7 mouse cellular contexts compared by ENCODE assay signal in the genomic region with DNA sequence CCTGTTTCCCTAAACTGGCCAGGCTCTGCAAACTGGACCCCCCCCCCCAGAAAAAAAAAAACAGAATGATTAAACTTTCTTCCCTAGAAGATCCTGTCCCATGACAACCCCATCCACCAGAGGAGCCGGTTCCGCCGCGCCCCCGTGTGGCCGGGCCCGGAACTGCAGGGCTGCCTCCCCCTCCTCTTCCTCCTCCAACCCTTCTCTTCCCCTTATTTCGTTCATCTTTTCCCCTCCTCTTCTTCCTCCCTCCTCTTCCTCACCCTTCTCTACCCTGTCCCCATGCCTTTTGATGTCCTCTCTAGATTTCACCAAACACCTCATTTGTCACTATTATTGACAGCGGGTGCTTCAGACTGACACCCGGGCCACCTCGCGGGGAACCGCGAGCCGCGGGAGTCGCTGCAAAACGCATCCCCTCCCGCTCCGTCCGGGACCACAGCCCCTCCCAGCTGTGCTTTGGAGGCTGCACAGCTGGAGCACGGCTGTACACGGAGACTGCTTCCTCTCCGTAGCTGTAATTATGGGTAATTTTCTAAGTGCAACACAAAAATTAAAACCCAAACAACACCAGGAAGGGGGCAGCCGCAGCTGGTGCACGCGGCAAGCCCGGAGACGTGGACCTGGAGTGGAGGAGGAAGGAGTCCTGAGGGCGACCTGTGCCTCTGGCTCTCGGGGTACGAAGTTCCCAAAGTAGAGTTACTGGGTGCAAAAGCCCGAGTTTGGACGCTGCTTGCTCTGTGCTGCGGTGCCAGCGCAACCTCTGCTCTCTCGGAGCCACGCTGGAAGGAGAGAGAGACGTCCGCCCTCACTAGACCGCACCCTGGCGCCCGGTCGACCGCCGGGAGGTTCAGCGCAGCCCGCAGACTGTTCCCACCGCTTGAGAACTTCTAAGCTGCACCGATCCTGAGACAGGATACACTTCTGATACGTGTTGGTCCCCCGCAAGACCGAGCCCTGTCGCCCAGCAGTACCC. TPM values are rescaled to one million over a fixed set of nuclear protein-coding genes. Genes with fewer than 3 reads are reported as not detected.
DNase-seq lines count a peak whose midpoint lies in the region; ATAC-seq and TF ChIP-seq lines count a peak whose summit lies in the region.

No protein-coding gene starts in this region.

- DNase-seq in T-cell, adult 2 months (ENCODE audit: low spot score) = peak; percentile 77
- peak; percentile 73 for DNase-seq in cerebellum, adult 9-10 months
- peak; percentile 72 for DNase-seq in forebrain, postnatal 0 days
- peak; percentile 62 to 88 for DNase-seq in left cerebral cortex, postnatal 10 days (ENCODE audit: extremely low spot score in 1 of 2, low spot score in 2 of 2)
- peak in 1 of 2 experiments; percentile 79 for DNase-seq in spleen, adult 2 months (ENCODE audit: low read depth in 1 of 2, low spot score in 2 of 2)

- under 1% methylated on average over 54 of the region's 54 CpGs for WGBS in forebrain, postnatal 0 days
- under 1% methylated on average over 51 of the region's 54 CpGs for WGBS in hindbrain, embryonic 12.5 days
- under 1% methylated on average over 54 of the region's 54 CpGs for WGBS in spleen, adult 2 months

- H3K4me3 ChIP-seq in forebrain, postnatal 0 days (ENCODE audit: low read depth, low read length) = peak overlapping the region; percentile 34
- H3K4me3 ChIP-seq in hindbrain, embryonic 12.5 days = peak overlapping the region; percentile 40
- H3K4me3 ChIP-seq in megakaryocyte, embryonic 14.5 days (replicated peaks) = peak overlapping the region; percentile 95
- H3K4me3 ChIP-seq in spleen, adult 2 months (ENCODE audit: extremely low read depth, insufficient read depth, insufficient read length) = peak overlapping the region; percentile 61

- H3K9ac ChIP-seq in forebrain, postnatal 0 days = peak overlapping the region; percentile 37
- peak overlapping the region; percentile 66 for H3K9ac ChIP-seq in hindbrain, embryonic 12.5 days

- intact Hi-C loops in left cerebral cortex, postnatal 10 days (cut with DNase I) = no loop called here

- peak; percentile 90 for TF ChIP-seq CTCF in forebrain, postnatal 0 days (IDR thresholded peaks at IDR 0.05; ENCODE audit: low read depth)
- peak; percentile 97 for TF ChIP-seq CTCF in spleen, adult 2 months (IDR thresholded peaks at IDR 0.05; ENCODE audit: extremely low read depth, insufficient read depth, insufficient read length, insufficient replicate concordance)

- peak overlapping the region; percentile 89 for H3K4me2 ChIP-seq in forebrain, postnatal 0 days (ENCODE audit: low read depth)
- H3K4me2 ChIP-seq in hindbrain, embryonic 12.5 days (replicated peaks) = peak overlapping the region; percentile 89

- no peaks in the 10 kb centered on the region for H3K36me3 ChIP-seq in forebrain, postnatal 0 days (ENCODE audit: insufficient read depth)
- H3K36me3 ChIP-seq in hindbrain, embryonic 12.5 days = no peaks in the 10 kb centered on the region
- H3K36me3 ChIP-seq in megakaryocyte, embryonic 14.5 days (replicated peaks; ENCODE audit: low read length) = peaks cover 6% of the 10 kb centered on the region
- H3K36me3 ChIP-seq in spleen, adult 2 months (ENCODE audit: control insufficient read depth, insufficient read depth, low read length) = no peaks in the 10 kb centered on the region

- no peak for TF ChIP-seq POLR2A in spleen, adult 2 months (IDR thresholded peaks at IDR 0.05; ENCODE audit: low read depth, low read length)

- H3K4me1 ChIP-seq in forebrain, postnatal 0 days (ENCODE audit: insufficient read depth) = peaks cover 26% of the 10 kb centered on the region
- peaks cover 50% of the 10 kb centered on the region for H3K4me1 ChIP-seq in hindbrain, embryonic 12.5 days
- H3K4me1 ChIP-seq in megakaryocyte, embryonic 14.5 days = peaks cover 83% of the 10 kb centered on the region
- peaks cover 23% of the 10 kb centered on the region for H3K4me1 ChIP-seq in spleen, adult 2 months (ENCODE audit: control insufficient read depth, insufficient read depth, insufficient read length)

- ATAC-seq in forebrain, postnatal 0 days = no peak
- ATAC-seq in hindbrain, embryonic 12.5 days (ENCODE audit: low FRiP score) = peak; percentile 12; the same call in 1 of the 2 replicates

- H3K9me3 ChIP-seq in forebrain, postnatal 0 days (ENCODE audit: low read length) = no peaks in the 10 kb centered on the region
- no peaks in the 10 kb centered on the region for H3K9me3 ChIP-seq in hindbrain, embryonic 12.5 days (replicated peaks)
- H3K9me3 ChIP-seq in megakaryocyte, embryonic 14.5 days = no peaks in the 10 kb centered on the region

- H3K27ac ChIP-seq in forebrain, postnatal 0 days (ENCODE audit: low read depth, low read length) = peak overlapping the region; percentile 58
- peak overlapping the region; percentile 95 for H3K27ac ChIP-seq in hindbrain, embryonic 12.5 days
- peak overlapping the region; percentile 84 for H3K27ac ChIP-seq in spleen, adult 2 months (ENCODE audit: insufficient read depth, low read length)

- peaks cover 14% of the 10 kb centered on the region; the same call in 1 of the 2 replicates for H3K27me3 ChIP-seq in forebrain, postnatal 0 days (ENCODE audit: insufficient read depth, low read length)
- no peaks in the 10 kb centered on the region for H3K27me3 ChIP-seq in hindbrain, embryonic 12.5 days
- no peaks in the 10 kb centered on the region for H3K27me3 ChIP-seq in megakaryocyte, embryonic 14.5 days (replicated peaks)
- H3K27me3 ChIP-seq in spleen, adult 2 months (ENCODE audit: control insufficient read depth, insufficient read depth, low read length) = no peaks in the 10 kb centered on the region

RNA-seq across cellular contexts. Expression of gene Ssbp4, which starts 2.4 kb away (rescaled TPM):
- 197 and 249 TPM in 2 replicates for total RNA-seq in forebrain, postnatal 0 days (2014; rRNA removed)
- 204 and 221 TPM in 2 replicates for polyA plus RNA-seq in forebrain, postnatal 0 days (2015; fragmentation: Nextera tagmentation; extraction: Ambion mirVana)
- 141 and 143 TPM in 2 replicates for polyA plus RNA-seq in hindbrain, embryonic 12.5 days (2016; fragmentation: Nextera tagmentation; extraction: Ambion mirVana)
- 100 to 1,000 TPM; 236 to 250 TPM for total RNA-seq in left cerebral cortex, postnatal 10 days (2021)
- polyA plus RNA-seq in megakaryocyte, embryonic 14.5 days (2012; ENCODE audit: insufficient read depth, low replicate concordance) = 1,561 and 3,509 TPM in 2 replicates
- polyA plus RNA-seq in spleen, adult 2 months (2012; rRNA removed) = 168 and 256 TPM in 2 replicates

RNA-seq across cellular contexts. Expression of gene Lrrc25, which starts 4.9 kb away (rescaled TPM):
- 1.4 and 2.8 TPM in 2 replicates for total RNA-seq in forebrain, postnatal 0 days (2014; rRNA removed)
- 1.2 TPM in 2 replicates for polyA plus RNA-seq in forebrain, postnatal 0 days (2015; fragmentation: Nextera tagmentation; extraction: Ambion mirVana)
- 0.79 and 1.1 TPM in 2 replicates for polyA plus RNA-seq in hindbrain, embryonic 12.5 days (2016; fragmentation: Nextera tagmentation; extraction: Ambion mirVana)
- 1 to 10 TPM in 1 of 2 experiments, under 1 TPM in 1; 0.94 to 1.1 TPM for total RNA-seq in left cerebral cortex, postnatal 10 days (2021)
- 19.0 and 34.7 TPM in 2 replicates for polyA plus RNA-seq in megakaryocyte, embryonic 14.5 days (2012; ENCODE audit: insufficient read depth, low replicate concordance)
- polyA plus RNA-seq in spleen, adult 2 months (2012; rRNA removed) = 41.6 and 53.1 TPM in 2 replicates

RNA-seq across cellular contexts. Expression of gene Isyna1, which starts 16.9 kb away (rescaled TPM):
- total RNA-seq in forebrain, postnatal 0 days (2014; rRNA removed) = 127 and 136 TPM in 2 replicates
- 93.3 and 106 TPM in 2 replicates for polyA plus RNA-seq in forebrain, postnatal 0 days (2015; fragmentation: Nextera tagmentation; extraction: Ambion mirVana)
- polyA plus RNA-seq in hindbrain, embryonic 12.5 days (2016; fragmentation: Nextera tagmentation; extraction: Ambion mirVana) = 128 and 138 TPM in 2 replicates
- 10 to 100 TPM; 46.6 to 53.2 TPM for total RNA-seq in left cerebral cortex, postnatal 10 days (2021)
- 165 and 201 TPM in 2 replicates for polyA plus RNA-seq in megakaryocyte, embryonic 14.5 days (2012; ENCODE audit: insufficient read depth, low replicate concordance)
- polyA plus RNA-seq in spleen, adult 2 months (2012; rRNA removed) = 136 and 189 TPM in 2 replicates

RNA-seq across cellular contexts. Expression of gene Gdf15, which starts 21.2 kb away (rescaled TPM):
- 0.90 TPM in 1 of 2 replicates, not detected in the other for total RNA-seq in forebrain, postnatal 0 days (2014; rRNA removed)
- 0.18 and 0.26 TPM in 2 replicates for polyA plus RNA-seq in forebrain, postnatal 0 days (2015; fragmentation: Nextera tagmentation; extraction: Ambion mirVana)
- polyA plus RNA-seq in hindbrain, embryonic 12.5 days (2016; fragmentation: Nextera tagmentation; extraction: Ambion mirVana) = 0.15 and 0.17 TPM in 2 replicates
- total RNA-seq in left cerebral cortex, postnatal 10 days (2021) = not detected
- polyA plus RNA-seq in megakaryocyte, embryonic 14.5 days (2012; ENCODE audit: insufficient read depth, low replicate concordance) = 2.5 and 4.5 TPM in 2 replicates
- polyA plus RNA-seq in spleen, adult 2 months (2012; rRNA removed) = 5.2 and 6.0 TPM in 2 replicates

RNA-seq across cellular contexts. Expression of gene Pgpep1, which starts 49.1 kb away (rescaled TPM):
- 22.1 and 23.8 TPM in 2 replicates for total RNA-seq in forebrain, postnatal 0 days (2014; rRNA removed)
- 22.1 and 26.1 TPM in 2 replicates for polyA plus RNA-seq in forebrain, postnatal 0 days (2015; fragmentation: Nextera tagmentation; extraction: Ambion mirVana)
- 101 and 125 TPM in 2 replicates for polyA plus RNA-seq in hindbrain, embryonic 12.5 days (2016; fragmentation: Nextera tagmentation; extraction: Ambion mirVana)
- total RNA-seq in left cerebral cortex, postnatal 10 days (2021) = 10 to 100 TPM; 11.5 to 15.9 TPM
- 10.2 and 10.5 TPM in 2 replicates for polyA plus RNA-seq in megakaryocyte, embryonic 14.5 days (2012; ENCODE audit: insufficient read depth, low replicate concordance)
- 18.2 and 22.2 TPM in 2 replicates for polyA plus RNA-seq in spleen, adult 2 months (2012; rRNA removed)

Comparison
In these comparisons a context has a peak if more than half of its experiments do, and no peak if none do; other contexts are left out.
1. H3K4me3 ChIP-seq: peak in every context shown above with its lines; median percentile 95 in megakaryocyte, embryonic 14.5 days; 61 in spleen, adult 2 months; 40 in hindbrain, embryonic 12.5 days; 34 in forebrain, postnatal 0 days.